In genomic region chr17:23742941-23743340, GRCm38 (mm10) we compare ENCODE assay signal across 9 mouse cellular contexts. TPM values are rescaled to one million over a fixed set of nuclear protein-coding genes. Genes with fewer than 3 reads are reported as not detected.
DNase-seq lines count a peak whose midpoint lies in the region; ATAC-seq and TF ChIP-seq lines count a peak whose summit lies in the region.
"Had no signal": no experiment of that assay in that cellular context is flagged by ENCODE, and none has a peak within 500 bp of the region (broad histone marks: within the 10 kb centered on the region; RNA-seq: fewer than 3 reads in every experiment).

No protein-coding gene starts in this region.

- no peak for TF ChIP-seq CTCF in forebrain, postnatal 0 days (IDR thresholded peaks at IDR 0.05; ENCODE audit: low read depth)

- H3K4me2 ChIP-seq in forebrain, embryonic 12.5 days: no peak overlapping the region
- no peak overlapping the region for H3K4me2 ChIP-seq in forebrain, postnatal 0 days (ENCODE audit: low read depth)
- H3K4me2 ChIP-seq in liver, embryonic 15.5 days: peak overlapping the region; percentile 15; the same call in 1 of the 2 replicates
- H3K4me2 ChIP-seq in embryonic facial prominence, embryonic 15.5 days (replicated peaks): peak overlapping the region; percentile 50

- H3K27me3 ChIP-seq in forebrain, embryonic 12.5 days: peaks cover 90% of the 10 kb centered on the region
- peaks cover 52% of the 10 kb centered on the region for H3K27me3 ChIP-seq in forebrain, postnatal 0 days (ENCODE audit: insufficient read depth, low read length)
- peaks cover 100% of the 10 kb centered on the region for H3K27me3 ChIP-seq in liver, embryonic 15.5 days
- peaks cover 74% of the 10 kb centered on the region for H3K27me3 ChIP-seq in embryonic facial prominence, embryonic 15.5 days

- WGBS in forebrain, embryonic 12.5 days: 58% methylated on average over 12 of the region's 12 CpGs
- 65% methylated on average over 12 of the region's 12 CpGs for WGBS in forebrain, postnatal 0 days
- 49% methylated on average over 12 of the region's 12 CpGs for WGBS in liver, embryonic 15.5 days (ENCODE audit: insufficient replicate concordance)
- WGBS in embryonic facial prominence, embryonic 15.5 days: 56% methylated on average over 12 of the region's 12 CpGs

- peaks cover under 1% of the 10 kb centered on the region; the same call in 1 of the 2 replicates for H3K36me3 ChIP-seq in forebrain, embryonic 12.5 days (replicated peaks)
- H3K36me3 ChIP-seq in forebrain, postnatal 0 days (ENCODE audit: insufficient read depth): no peaks in the 10 kb centered on the region
- no peaks in the 10 kb centered on the region for H3K36me3 ChIP-seq in liver, embryonic 15.5 days (replicated peaks)
- H3K36me3 ChIP-seq in embryonic facial prominence, embryonic 15.5 days: no peaks in the 10 kb centered on the region

- H3K27ac ChIP-seq in forebrain, embryonic 12.5 days: no peak overlapping the region
- no peak overlapping the region for H3K27ac ChIP-seq in forebrain, postnatal 0 days (ENCODE audit: low read depth, low read length)
- H3K27ac ChIP-seq in liver, embryonic 15.5 days (replicated peaks): no peak overlapping the region
- no peak overlapping the region for H3K27ac ChIP-seq in embryonic facial prominence, embryonic 15.5 days (replicated peaks)

- ATAC-seq in forebrain, embryonic 12.5 days (ENCODE audit: low FRiP score): no peak
- no peak for ATAC-seq in forebrain, postnatal 0 days
- ATAC-seq in liver, embryonic 15.5 days (ENCODE audit: insufficient read depth): no peak
- no peak for ATAC-seq in embryonic facial prominence, embryonic 15.5 days (ENCODE audit: insufficient number of reproducible peaks, low FRiP score, low TSS enrichment, low read depth)

- DNase-seq in forebrain, postnatal 0 days: no peak
- DNase-seq in liver: no peak
- peak; percentile 26 for DNase-seq in naive thymus-derived CD4-positive, alpha-beta T cell, adult 2 months (ENCODE audit: low read depth)
- no peak for DNase-seq in cerebellum, adult 9-10 months
- no peak for DNase-seq in lung, postnatal 25 days (ENCODE audit: low spot score)

- no peaks in the 10 kb centered on the region for H3K9me3 ChIP-seq in forebrain, embryonic 12.5 days
- no peaks in the 10 kb centered on the region for H3K9me3 ChIP-seq in forebrain, postnatal 0 days (ENCODE audit: low read length)
- H3K9me3 ChIP-seq in liver, embryonic 15.5 days (replicated peaks): no peaks in the 10 kb centered on the region
- H3K9me3 ChIP-seq in embryonic facial prominence, embryonic 15.5 days (replicated peaks): no peaks in the 10 kb centered on the region

- H3K9ac ChIP-seq in forebrain, embryonic 12.5 days: no peak overlapping the region
- H3K9ac ChIP-seq in forebrain, postnatal 0 days: no peak overlapping the region
- no peak overlapping the region for H3K9ac ChIP-seq in liver, embryonic 15.5 days
- no peak overlapping the region for H3K9ac ChIP-seq in embryonic facial prominence, embryonic 15.5 days

- peaks cover 53% of the 10 kb centered on the region for H3K4me1 ChIP-seq in forebrain, embryonic 12.5 days
- peaks cover 17% of the 10 kb centered on the region for H3K4me1 ChIP-seq in forebrain, postnatal 0 days (ENCODE audit: insufficient read depth)
- H3K4me1 ChIP-seq in liver, embryonic 15.5 days (replicated peaks): peaks cover 63% of the 10 kb centered on the region
- H3K4me1 ChIP-seq in embryonic facial prominence, embryonic 15.5 days: peaks cover 68% of the 10 kb centered on the region

- H3K4me3 ChIP-seq in forebrain, embryonic 12.5 days (replicated peaks): peak overlapping the region; percentile 29; the same call in 1 of the 2 replicates
- H3K4me3 ChIP-seq in forebrain, postnatal 0 days (ENCODE audit: low read depth, low read length): no peak overlapping the region
- H3K4me3 ChIP-seq in liver, embryonic 15.5 days (replicated peaks): no peak overlapping the region
- peak overlapping the region; percentile 42 for H3K4me3 ChIP-seq in embryonic facial prominence, embryonic 15.5 days (replicated peaks)

RNA-seq across cellular contexts. Expression of gene Paqr4, which starts 2.3 kb away (rescaled TPM):
- polyA plus RNA-seq in forebrain, embryonic 12.5 days (2016; fragmentation: Nextera tagmentation; extraction: Ambion mirVana): 26.4 and 30.8 TPM in 2 replicates
- total RNA-seq in forebrain, postnatal 0 days (2014; rRNA removed): 51.9 and 54.9 TPM in 2 replicates
- polyA plus RNA-seq in forebrain, postnatal 0 days (2015; fragmentation: Nextera tagmentation; extraction: Ambion mirVana): 48.8 and 56.9 TPM in 2 replicates
- 7.9 and 8.0 TPM in 2 replicates for polyA plus RNA-seq in liver, embryonic 15.5 days (2015; fragmentation: Nextera tagmentation; extraction: Ambion mirVana)
- 20.9 and 27.2 TPM in 2 replicates for polyA plus RNA-seq in embryonic facial prominence, embryonic 15.5 days (2015; fragmentation: Nextera tagmentation; extraction: Ambion mirVana)

RNA-seq across cellular contexts. Expression of gene Kremen2, which starts 2.7 kb away (rescaled TPM):
- polyA plus RNA-seq in forebrain, embryonic 12.5 days (2016; fragmentation: Nextera tagmentation; extraction: Ambion mirVana): 1.4 and 1.6 TPM in 2 replicates
- 0.38 and 0.90 TPM in 2 replicates for total RNA-seq in forebrain, postnatal 0 days (2014; rRNA removed)
- 0.23 and 0.82 TPM in 2 replicates for polyA plus RNA-seq in forebrain, postnatal 0 days (2015; fragmentation: Nextera tagmentation; extraction: Ambion mirVana)
- polyA plus RNA-seq in liver, embryonic 15.5 days (2015; fragmentation: Nextera tagmentation; extraction: Ambion mirVana): not detected in 2 replicates
- polyA plus RNA-seq in embryonic facial prominence, embryonic 15.5 days (2015; fragmentation: Nextera tagmentation; extraction: Ambion mirVana): 36.8 and 38.2 TPM in 2 replicates

RNA-seq across cellular contexts. Expression of gene Pkmyt1, which starts 16.8 kb away (rescaled TPM):
- 47.3 and 49.6 TPM in 2 replicates for polyA plus RNA-seq in forebrain, embryonic 12.5 days (2016; fragmentation: Nextera tagmentation; extraction: Ambion mirVana)
- total RNA-seq in forebrain, postnatal 0 days (2014; rRNA removed): 9.1 and 16.3 TPM in 2 replicates
- 14.1 and 14.5 TPM in 2 replicates for polyA plus RNA-seq in forebrain, postnatal 0 days (2015; fragmentation: Nextera tagmentation; extraction: Ambion mirVana)
- polyA plus RNA-seq in liver, embryonic 15.5 days (2015; fragmentation: Nextera tagmentation; extraction: Ambion mirVana): 28.8 and 34.7 TPM in 2 replicates
- 49.6 and 55.8 TPM in 2 replicates for polyA plus RNA-seq in embryonic facial prominence, embryonic 15.5 days (2015; fragmentation: Nextera tagmentation; extraction: Ambion mirVana)

RNA-seq across cellular contexts. Expression of gene 1520401A03Rik, which starts 20.4 kb away (rescaled TPM):
- 0.17 TPM in 1 of 2 replicates, not detected in the other for polyA plus RNA-seq in forebrain, embryonic 12.5 days (2016; fragmentation: Nextera tagmentation; extraction: Ambion mirVana)
- not detected in 2 replicates for total RNA-seq in forebrain, postnatal 0 days (2014; rRNA removed)
- polyA plus RNA-seq in forebrain, postnatal 0 days (2015; fragmentation: Nextera tagmentation; extraction: Ambion mirVana): not detected in 2 replicates
- polyA plus RNA-seq in liver, embryonic 15.5 days (2015; fragmentation: Nextera tagmentation; extraction: Ambion mirVana): 0.10 and 0.15 TPM in 2 replicates
- polyA plus RNA-seq in embryonic facial prominence, embryonic 15.5 days (2015; fragmentation: Nextera tagmentation; extraction: Ambion mirVana): 1.0 and 1.1 TPM in 2 replicates
- total RNA-seq: heart, adult 8-10 months had no signal

RNA-seq across cellular contexts. Expression of gene Flywch1, which starts 28.5 kb away (rescaled TPM):
- 173 and 179 TPM in 2 replicates for polyA plus RNA-seq in forebrain, embryonic 12.5 days (2016; fragmentation: Nextera tagmentation; extraction: Ambion mirVana)
- total RNA-seq in forebrain, postnatal 0 days (2014; rRNA removed): 167 and 189 TPM in 2 replicates
- 117 and 135 TPM in 2 replicates for polyA plus RNA-seq in forebrain, postnatal 0 days (2015; fragmentation: Nextera tagmentation; extraction: Ambion mirVana)
- polyA plus RNA-seq in liver, embryonic 15.5 days (2015; fragmentation: Nextera tagmentation; extraction: Ambion mirVana): 9.4 and 12.1 TPM in 2 replicates
- 71.9 and 72.1 TPM in 2 replicates for polyA plus RNA-seq in embryonic facial prominence, embryonic 15.5 days (2015; fragmentation: Nextera tagmentation; extraction: Ambion mirVana)

Comparison
In these comparisons a context has a peak if more than half of its experiments do, and no peak if none do; other contexts are left out.
1. H3K4me3 ChIP-seq: peak in forebrain, embryonic 12.5 days (single experiment) and embryonic facial prominence, embryonic 15.5 days (single experiment); none in forebrain, postnatal 0 days (single experiment) and liver, embryonic 15.5 days (single experiment).
2. H3K4me2 ChIP-seq: peak in liver, embryonic 15.5 days (single experiment) and embryonic facial prominence, embryonic 15.5 days (single experiment); none in forebrain, embryonic 12.5 days (single experiment) and forebrain, postnatal 0 days (single experiment).
3. RNA of gene Kremen2, which starts 2.7 kb away (polyA plus RNA-seq): 36.8 to 38.2 TPM in embryonic facial prominence, embryonic 15.5 days; 1.4 to 1.6 TPM in forebrain, embryonic 12.5 days, 0.23 to 0.82 TPM in forebrain, postnatal 0 days and not detected in liver, embryonic 15.5 days; every median in the first group is over 10 times any median in the second.